Mouse (Mus musculus) gastrocnemius, adult 2 months (tissue): ENCODE results near the gene Astn1. TPM values are rescaled to one million over a fixed set of nuclear protein-coding genes. Genes with fewer than 3 reads are reported as not detected.

Source experiments
- DNase-seq: peaks from one replicate; pipeline ENCODE4 v3.0.0; 2022
- H3K27ac ChIP-seq: fragments of 200-600 bp; 2 replicates; pipeline ENCODE4 v1.8.1; 2022; ENCODE audit warnings: mild to moderate bottlenecking
- H3K4me3 ChIP-seq: fragments of 200-600 bp; 2 replicates; pipeline ENCODE4 v1.8.1; 2022; ENCODE audit warnings: mild to moderate bottlenecking, moderate library complexity
- CTCF ChIP-seq: fragments of 200-600 bp; IDR thresholded peaks from 2 replicates; pipeline ENCODE4 v1.8.1; 2022; ENCODE audit warnings: antibody characterized with exemption, mild to moderate bottlenecking, moderate library complexity
- intact Hi-C: fragments of 180-260 bp; cut with DNase I; formaldehyde crosslinking; loops from one replicate; pipeline ENCODE4 v1.15.1; 2025
- microRNA-seq: library from miRNA; unstranded; fragments of <30 nt; microRNA quantifications from one replicate; pipeline ENCODE4 v1.2.0, GENCODE M21; 2021
- total RNA-seq, 2 experiments: library from RNA; stranded (reverse); gene quantifications; 2 replicates each; pipeline ENCODE4 v1.2.3; 2021

Gene Astn1
- total RNA-seq, 2 experiments from 2014 or later: 0.25 to 0.33 TPM

DNA sequence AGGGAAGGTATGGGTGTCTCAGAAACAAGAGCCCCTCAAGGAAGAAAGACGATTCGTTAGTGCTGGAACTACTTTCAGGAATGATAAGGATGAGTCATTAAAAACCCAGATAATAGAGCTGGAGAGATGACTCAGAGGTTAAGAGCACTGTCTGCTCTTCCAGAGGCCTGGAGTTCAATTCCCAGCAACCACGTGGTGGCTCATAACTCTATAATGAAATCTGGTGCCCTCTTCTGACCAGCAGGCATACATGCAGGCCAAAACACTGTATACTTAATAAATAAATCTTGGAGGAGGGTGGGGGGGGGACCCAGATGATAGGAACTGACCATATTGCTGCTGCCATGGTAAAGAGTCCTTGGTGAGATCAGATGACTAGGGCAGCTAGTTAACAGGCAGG lies 335.4 kb downstream of the Astn1 start:
- DNase-seq: no peak
- intact Hi-C loops: no loop called here
- no peak overlapping the region for H3K4me3 ChIP-seq
- TF ChIP-seq CTCF: no peak
- H3K27ac ChIP-seq: no peak overlapping the region

DNA sequence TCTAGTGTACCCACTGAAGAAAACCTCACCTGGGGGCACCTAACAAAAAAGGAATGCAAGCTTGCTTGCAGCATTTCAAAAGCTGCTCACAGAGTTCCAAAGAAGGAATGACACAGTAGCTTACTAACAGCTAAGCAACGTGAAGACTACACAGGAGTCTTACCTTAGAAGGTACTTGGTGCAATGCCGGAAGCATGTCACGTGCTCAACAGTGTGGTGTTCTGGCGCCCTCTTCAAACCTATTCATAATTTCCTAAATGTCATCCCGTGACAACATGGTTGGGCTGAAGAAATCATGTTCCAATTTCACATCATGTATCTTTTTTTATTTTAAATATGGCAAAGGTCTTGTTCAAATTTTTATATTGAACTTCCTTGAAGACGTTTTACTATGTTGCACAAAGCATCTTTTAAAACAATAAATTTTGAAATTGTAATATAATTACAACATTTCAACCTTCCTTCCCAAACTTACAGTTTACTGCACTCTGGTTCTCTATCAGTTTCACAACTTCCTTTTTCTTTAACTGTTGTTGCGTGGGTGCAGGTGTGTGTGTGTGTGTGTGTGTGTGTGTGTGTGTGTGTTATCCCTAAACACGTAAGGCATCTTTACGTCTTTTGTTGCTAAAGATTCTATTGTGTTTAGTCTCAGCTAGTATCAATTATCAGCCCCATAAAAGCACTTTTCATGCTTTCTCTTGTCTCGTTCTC lies 335.9 kb downstream of the Astn1 start:
- TF ChIP-seq CTCF: no peak
- Histone ChIP-seq H3K4me3 (no peak overlapping the region), H3K27ac (no peak overlapping the region)
- intact Hi-C loops: no loop called here
- no peak for DNase-seq

DNA sequence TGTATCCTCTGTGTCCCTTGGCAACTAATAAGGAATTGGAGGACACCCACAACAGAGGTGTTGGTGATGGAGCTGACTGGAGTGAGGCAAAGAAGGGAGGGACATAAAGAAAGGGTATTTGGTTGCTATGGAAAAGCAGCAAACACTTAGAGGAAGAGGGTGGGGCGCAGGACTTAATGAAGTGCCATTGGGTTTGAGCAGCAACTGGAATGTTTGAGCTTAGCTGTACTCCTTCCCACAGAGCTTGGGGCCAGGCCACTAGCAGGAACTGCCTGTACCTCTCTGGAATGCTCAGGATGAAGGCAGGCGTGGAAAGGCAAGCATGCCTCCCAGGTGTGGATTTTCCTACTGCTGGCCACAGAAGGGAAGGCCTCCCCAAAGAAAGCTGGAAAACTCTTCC lies 337.2 kb downstream of the Astn1 start:
- no peak overlapping the region for H3K27ac ChIP-seq
- H3K4me3 ChIP-seq: no peak overlapping the region
- DNase-seq: no peak
- no peak for TF ChIP-seq CTCF
- intact Hi-C loops: no loop called here

DNA sequence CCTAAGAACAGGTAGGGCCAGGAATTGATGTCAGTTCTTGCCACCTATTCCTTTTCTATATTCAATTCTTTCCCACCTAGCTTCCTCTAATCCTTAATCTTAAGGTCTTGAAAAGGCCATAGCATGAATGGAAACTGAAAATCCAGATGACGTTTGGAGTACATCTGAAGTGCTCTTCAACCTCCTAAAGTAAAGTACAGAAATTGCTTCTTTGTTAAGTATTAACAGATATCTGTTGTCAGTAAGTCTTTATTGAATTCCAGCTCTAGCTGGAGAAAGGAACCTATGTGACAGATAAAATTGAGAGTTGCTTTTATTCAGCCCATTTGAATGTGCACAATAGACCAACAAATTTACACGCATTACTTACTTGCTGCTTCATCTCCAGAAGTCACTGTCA lies 338.1 kb downstream of the Astn1 start:
- intact Hi-C loops: no loop called here
- no peak for DNase-seq
- Histone ChIP-seq H3K27ac (no peak overlapping the region), H3K4me3 (no peak overlapping the region)
- TF ChIP-seq CTCF: no peak

DNA sequence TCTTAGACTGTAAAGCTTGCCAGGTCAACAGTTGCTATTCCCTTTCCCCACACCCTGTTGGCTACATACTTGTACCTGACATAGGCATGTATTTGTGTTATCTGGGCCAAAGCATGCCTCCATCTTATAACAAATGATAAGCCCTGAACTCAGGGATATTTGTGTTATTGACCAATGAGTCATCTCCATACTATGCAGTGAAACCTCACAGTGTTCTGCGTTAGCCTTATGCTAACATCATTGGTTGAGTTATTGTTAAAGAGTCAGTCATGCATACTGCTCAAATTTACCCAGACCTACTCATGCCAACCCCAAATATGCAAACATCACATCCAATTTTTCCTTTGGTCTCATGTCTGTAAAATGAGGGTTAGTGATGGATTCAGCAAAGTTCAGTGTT lies 339.3 kb downstream of the Astn1 start:
- intact Hi-C loops: no loop called here
- no peak overlapping the region for H3K27ac ChIP-seq
- no peak for TF ChIP-seq CTCF
- DNase-seq: no peak
- no peak overlapping the region for H3K4me3 ChIP-seq

DNA sequence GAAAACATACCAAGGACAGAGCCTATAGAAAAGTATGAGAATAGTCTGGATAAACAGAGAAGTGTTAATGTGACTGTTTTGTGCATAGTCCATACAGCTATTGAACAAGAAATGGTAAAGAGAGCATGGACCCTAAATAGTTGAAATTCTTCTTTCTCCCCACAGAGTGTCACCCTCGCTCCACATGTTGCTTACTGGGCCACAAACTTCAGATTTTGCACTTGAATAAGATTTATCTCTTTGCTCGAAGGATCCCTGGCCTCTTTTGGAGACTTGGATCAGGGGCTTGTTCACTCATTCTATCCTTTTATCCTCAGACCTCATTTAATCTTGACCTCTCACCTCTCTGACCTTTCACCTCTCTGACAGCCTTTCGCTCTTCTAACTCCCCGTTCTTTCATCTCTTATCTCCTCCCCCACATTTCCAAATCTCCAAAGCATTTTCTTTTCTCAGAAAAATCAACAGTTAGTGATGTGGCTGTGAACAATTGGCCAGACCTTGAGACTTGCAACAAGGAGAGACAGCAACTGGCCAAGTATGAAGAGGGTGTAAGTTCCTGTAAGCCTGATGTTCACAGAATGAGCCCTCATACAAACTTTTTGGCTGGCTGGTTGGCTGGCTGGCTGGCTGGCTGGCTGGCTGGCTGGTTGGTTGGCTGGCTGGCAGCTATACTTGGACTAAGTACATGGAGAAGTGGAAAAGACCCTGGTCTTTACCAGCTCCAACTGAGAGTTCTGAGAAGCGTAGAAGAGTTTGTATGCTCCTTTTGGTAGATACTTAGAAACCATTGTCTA lies 351.4 kb downstream of the Astn1 start:
- peak; percentile 50 for DNase-seq
- TF ChIP-seq CTCF: peak; percentile 65
- Histone ChIP-seq H3K4me3 (no peak overlapping the region), H3K27ac (peak overlapping the region; percentile 61; the same call in 1 of the 2 replicates)
- intact Hi-C loops: loop anchor here (1.0 to 2.0 kb wide), 2 partner anchors 240 to 423 kb away; no protein-coding TSS in a partner anchor

DNA sequence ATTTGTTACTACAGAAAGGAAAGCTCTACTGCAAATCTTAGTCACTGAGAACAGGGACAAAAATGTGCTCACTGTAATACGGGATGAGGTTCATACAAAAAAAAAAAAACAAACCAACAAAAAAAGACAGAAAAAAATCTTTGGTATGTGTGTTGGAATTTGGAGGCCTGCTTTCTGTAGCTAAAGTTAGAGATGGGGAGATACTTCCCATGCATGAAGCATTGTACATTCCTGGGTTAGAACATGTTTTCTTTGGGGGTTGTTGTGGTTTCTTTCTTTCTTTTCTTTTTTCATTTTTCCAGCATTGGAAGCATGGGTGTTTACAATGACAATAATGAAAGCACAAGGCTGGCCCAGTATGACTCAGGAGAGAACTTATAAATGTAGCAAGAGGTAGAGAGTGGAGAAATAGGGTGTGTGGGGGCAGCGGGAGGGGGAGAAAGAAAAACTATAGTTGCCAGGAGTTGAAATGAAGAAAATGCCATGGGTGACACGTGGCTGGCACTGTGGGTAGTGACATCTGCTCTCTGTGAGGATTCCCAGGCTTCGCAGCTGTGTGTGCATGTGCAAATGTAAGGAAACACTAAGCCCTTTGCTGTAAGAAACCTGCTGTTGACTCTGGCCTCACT lies 370.9 kb downstream of the Astn1 start:
- TF ChIP-seq CTCF: no peak
- intact Hi-C loops: no loop called here

DNA sequence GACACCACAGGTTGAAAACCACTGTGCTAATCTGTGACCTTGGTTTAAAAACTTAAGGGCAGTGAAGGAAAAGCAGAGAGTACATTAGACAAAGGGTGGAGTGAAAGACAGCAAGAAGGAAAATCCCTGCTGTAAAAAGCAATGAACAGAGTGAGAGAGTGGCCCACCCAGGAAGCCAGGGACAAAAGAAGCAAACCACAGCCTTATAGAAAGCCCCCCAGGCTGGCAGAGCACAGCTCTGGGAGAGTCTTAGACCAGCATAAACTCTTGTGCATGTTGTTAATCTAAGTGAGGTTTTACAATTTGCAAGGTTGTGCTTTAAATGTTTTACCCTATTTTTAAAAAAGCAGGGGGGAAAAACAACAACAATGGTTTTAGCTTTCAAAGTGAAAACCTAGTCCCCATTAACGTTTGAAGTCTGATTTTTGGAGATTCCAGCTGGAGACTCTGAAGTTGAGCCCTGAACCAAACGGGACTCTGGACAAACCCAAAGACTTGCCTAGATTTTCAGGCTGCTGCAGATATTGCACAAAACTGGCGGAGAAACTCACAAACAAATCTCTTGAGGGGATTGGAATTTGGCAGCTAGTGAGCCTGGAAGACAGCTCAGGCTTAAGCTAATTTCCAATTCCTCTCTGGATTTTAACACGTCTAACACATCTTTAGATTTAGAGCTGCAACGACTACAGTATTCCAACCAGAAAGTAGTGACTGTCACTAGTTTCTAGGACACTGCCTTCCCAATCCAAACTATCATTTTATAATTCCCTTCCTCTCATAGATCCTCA lies 377.3 kb downstream of the Astn1 start:
- Histone ChIP-seq H3K27ac (peak overlapping the region; percentile 35; the same call in 1 of the 2 replicates), H3K4me3 (no peak overlapping the region)
- intact Hi-C loops: no loop called here
- peak; percentile 34 for DNase-seq
- TF ChIP-seq CTCF: no peak

More for the DNA sequence above, 370.9 kb downstream of the Astn1 start:
- no peak overlapping the region for H3K27ac ChIP-seq
- H3K4me3 ChIP-seq: no peak overlapping the region
- no peak for DNase-seq

DNA sequence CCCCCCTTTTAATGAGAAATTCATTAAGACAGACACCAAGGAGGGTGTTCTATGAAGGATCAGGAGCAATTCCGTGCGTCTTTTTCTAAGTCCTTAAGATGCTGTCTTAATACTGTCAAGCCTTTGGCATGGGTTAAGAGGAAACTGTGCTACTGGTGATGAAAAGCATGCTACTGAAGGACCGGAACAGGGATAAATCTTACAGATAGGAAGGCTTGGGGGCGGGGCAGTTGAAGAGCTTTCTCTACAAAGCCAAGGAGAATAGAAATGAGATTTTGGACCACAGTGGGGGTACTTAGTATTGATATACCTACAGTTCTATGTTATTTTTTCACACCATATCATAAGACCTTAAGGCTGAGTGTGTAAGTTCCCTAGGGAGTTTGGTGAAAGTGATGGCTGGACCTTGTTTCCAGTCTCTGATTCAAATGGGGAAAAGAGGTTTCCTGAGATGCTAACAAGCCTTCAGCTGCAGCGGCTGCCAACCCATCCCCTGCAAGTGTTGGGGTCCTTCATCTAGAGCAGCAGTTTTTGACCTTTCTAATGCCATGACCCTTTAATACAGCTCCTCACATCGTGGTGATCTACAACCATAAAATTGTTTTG lies 378.2 kb downstream of the Astn1 start:
- no peak for TF ChIP-seq CTCF
- intact Hi-C loops: no loop called here

DNA sequence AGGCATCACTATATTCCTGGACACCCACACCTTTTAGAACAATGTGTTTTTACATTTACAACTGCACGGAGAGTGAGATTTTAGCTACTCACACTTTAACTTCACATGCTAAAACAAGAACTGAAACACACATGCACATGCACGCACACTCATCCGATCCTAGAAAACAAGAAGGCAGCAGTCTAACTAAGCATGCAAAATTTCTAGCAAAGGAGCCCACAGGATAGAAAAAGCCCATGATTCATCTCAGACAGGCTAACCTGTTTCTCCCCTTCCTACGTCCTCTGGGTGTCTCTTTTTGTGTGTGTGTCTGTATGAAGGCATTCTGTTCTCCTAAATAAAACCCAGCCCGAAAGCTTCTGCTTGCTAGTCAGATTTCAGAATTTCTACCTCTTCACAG lies 378.9 kb downstream of the Astn1 start:
- intact Hi-C loops: no loop called here
- H3K27ac ChIP-seq: no peak overlapping the region
- TF ChIP-seq CTCF: no peak
- no peak overlapping the region for H3K4me3 ChIP-seq
- no peak for DNase-seq

More for the DNA sequence above, 378.2 kb downstream of the Astn1 start:
- no peak overlapping the region for H3K4me3 ChIP-seq
- DNase-seq: no peak
- no peak overlapping the region for H3K27ac ChIP-seq

Small RNA genes lying within 50 kb of the gene (microRNA-seq; reads per million reads assigned to microRNA genes)
- gene Mir488: not detected

Other genes with a start within 250 kb of the Astn1 start
- gene Brinp2, start 5.9 kb upstream of the Astn1 start, total RNA-seq: 1 to 10 TPM in 1 of 2 experiments, under 1 TPM in 1; 0.38 to 1.1 TPM